Mouse (Mus musculus): ENCODE data around the gene Agrp.
A peak's percentile ranks its signal among the peaks of the same experiment; 100 is the strongest.

GRCm38 (mm10) chr8:105533892-105534329, 103.3 kb downstream of the Agrp start:
- TF ChIP-seq SIN3A (IDR thresholded peaks at IDR 0.05; ENCODE audit: low read length) (no peak), MAZ (IDR thresholded peaks at IDR 0.05; ENCODE audit: low read depth, low read length) (peak; percentile 69; the same call in 1 of the 2 replicates), GABPA (IDR thresholded peaks at IDR 0.05; ENCODE audit: low read depth, low read length) (no peak), GATA1 (IDR thresholded peaks at IDR 0.05; ENCODE audit: low read depth, low read length) (no peak), MAFK (IDR thresholded peaks at IDR 0.05; ENCODE audit: borderline replicate concordance, low read depth, low read length) (no peak), CTCF (IDR thresholded peaks at IDR 0.05 in 2 of 3, conservative IDR thresholded peaks at IDR 0.05 in 1 of 3; ENCODE audit: control insufficient read depth in 1 of 3, insufficient read depth in 1 of 3, low read depth in 2 of 3, low read length in 3 of 3, poor library complexity in 1 of 3, severe bottlenecking in 1 of 3) (peak; percentile 86 to 91 (median 90)), ZNF384 (IDR thresholded peaks at IDR 0.05; ENCODE audit: low read depth, low read length) (no peak), E2F4 (IDR thresholded peaks at IDR 0.05; ENCODE audit: borderline replicate concordance, low read depth, low read length) (no peak), MYC (IDR thresholded peaks at IDR 0.05; ENCODE audit: low read depth, low read length) (no peak), POLR2A (IDR thresholded peaks at IDR 0.05; ENCODE audit: control insufficient read depth in 1 of 2, insufficient read depth in 1 of 2, low read depth in 1 of 2, low read length in 2 of 2, poor library complexity in 1 of 2) (no peak), RCOR1 (IDR thresholded peaks at IDR 0.05; ENCODE audit: low read depth, low read length) (no peak)

Measured in MEL (cell line).